Mouse (Mus musculus): ENCODE measurements around the gene Gcn1l1. TPM values are rescaled to one million over a fixed set of nuclear protein-coding genes. Genes with fewer than 3 reads are reported as not detected.

The Gcn1l1 gene
- total and polyA plus RNA-seq, 2 experiments from 2014 or later = 26.6 to 75.1 TPM

GRCm38 (mm10) chr5:115551386-115551785, 13.7 kb upstream of the Gcn1l1 start:
- Histone ChIP-seq H3K36me3 (ENCODE audit: insufficient read depth, low read length) (peaks cover 35% of the 10 kb centered on the region), H3K9me3 (ENCODE audit: low read length) (no peaks in the 10 kb centered on the region), H3K4me1 (ENCODE audit: insufficient read depth, low read length) (no peaks in the 10 kb centered on the region), H3K27ac (ENCODE audit: low read depth, low read length) (no peak overlapping the region), H3K4me2 (ENCODE audit: low read depth, low read length, poor library complexity, severe bottlenecking) (no peak overlapping the region), H3K9ac (replicated peaks; ENCODE audit: low read length, poor library complexity, severe bottlenecking) (no peak overlapping the region), H3K27me3 (ENCODE audit: insufficient read depth, low read length) (no peaks in the 10 kb centered on the region), H3K4me3 (ENCODE audit: low read depth, low read length) (no peak overlapping the region)
- no peak for ATAC-seq (ENCODE audit: low FRiP score)
- TF ChIP-seq CTCF (IDR thresholded peaks at IDR 0.05) = no peak
- no peak for DNase-seq (ENCODE audit: low spot score)
- 76% methylated on average over 12 of the region's 12 CpGs for WGBS

GRCm38 (mm10) chr5:115551799-115552198, 13.3 kb upstream of the Gcn1l1 start:
- no peak for ATAC-seq (ENCODE audit: low FRiP score)
- DNase-seq (ENCODE audit: low spot score) = no peak
- no peak for TF ChIP-seq CTCF (IDR thresholded peaks at IDR 0.05)
- peaks cover 35% of the 10 kb centered on the region for H3K36me3 ChIP-seq (ENCODE audit: insufficient read depth, low read length)
- no peaks in the 10 kb centered on the region for H3K27me3 ChIP-seq (ENCODE audit: insufficient read depth, low read length)
- H3K4me1 ChIP-seq (ENCODE audit: insufficient read depth, low read length) = no peaks in the 10 kb centered on the region
- no peak overlapping the region for H3K9ac ChIP-seq (replicated peaks; ENCODE audit: low read length, poor library complexity, severe bottlenecking)
- H3K9me3 ChIP-seq (ENCODE audit: low read length) = no peaks in the 10 kb centered on the region
- H3K27ac ChIP-seq (ENCODE audit: low read depth, low read length) = no peak overlapping the region
- WGBS = 85% methylated on average over 13 of the region's 13 CpGs
- H3K4me3 ChIP-seq (ENCODE audit: low read depth, low read length) = no peak overlapping the region
- H3K4me2 ChIP-seq (ENCODE audit: low read depth, low read length, poor library complexity, severe bottlenecking) = no peak overlapping the region

- DNase-seq (ENCODE audit: low spot score) (no peak), ATAC-seq (ENCODE audit: low FRiP score) (no peak)
- no peaks in the 10 kb centered on the region for H3K4me1 ChIP-seq (ENCODE audit: insufficient read depth, low read length)
- no peak overlapping the region for H3K4me2 ChIP-seq (ENCODE audit: low read depth, low read length, poor library complexity, severe bottlenecking)
- H3K27ac ChIP-seq (ENCODE audit: low read depth, low read length) = no peak overlapping the region
- 87% methylated on average over 33 of the region's 33 CpGs for WGBS
- H3K4me3 ChIP-seq (ENCODE audit: low read depth, low read length) = no peak overlapping the region
- no peaks in the 10 kb centered on the region for H3K9me3 ChIP-seq (ENCODE audit: low read length)
- H3K27me3 ChIP-seq (ENCODE audit: insufficient read depth, low read length) = no peaks in the 10 kb centered on the region
- TF ChIP-seq CTCF (IDR thresholded peaks at IDR 0.05) = no peak
- peaks cover 35% of the 10 kb centered on the region for H3K36me3 ChIP-seq (ENCODE audit: insufficient read depth, low read length)
- no peak overlapping the region for H3K9ac ChIP-seq (replicated peaks; ENCODE audit: low read length, poor library complexity, severe bottlenecking)
Observed at GRCm38 (mm10) chr5:115553801-115554420, 11.1 kb upstream of the Gcn1l1 start.

- no peak for ATAC-seq (ENCODE audit: low FRiP score)
- 92% methylated on average over 18 of the region's 18 CpGs for WGBS
- no peaks in the 10 kb centered on the region for H3K27me3 ChIP-seq (ENCODE audit: insufficient read depth, low read length)
Observed at GRCm38 (mm10) chr5:115554536-115555291, 10.3 kb upstream of the Gcn1l1 start.

GRCm38 (mm10) chr5:115556217-115556616, 8.8 kb upstream of the Gcn1l1 start:
- peak; percentile 98 for TF ChIP-seq CTCF (IDR thresholded peaks at IDR 0.05)
- H3K27me3 ChIP-seq (ENCODE audit: insufficient read depth, low read length) = no peaks in the 10 kb centered on the region

More at GRCm38 (mm10) chr5:115554536-115555291, 10.3 kb upstream of the Gcn1l1 start:
- no peaks in the 10 kb centered on the region for H3K9me3 ChIP-seq (ENCODE audit: low read length)
- DNase-seq (ENCODE audit: low spot score) = no peak
- no peak overlapping the region for H3K4me3 ChIP-seq (ENCODE audit: low read depth, low read length)
- H3K4me1 ChIP-seq (ENCODE audit: insufficient read depth, low read length) = no peaks in the 10 kb centered on the region
- no peak overlapping the region for H3K27ac ChIP-seq (ENCODE audit: low read depth, low read length)
- no peak for TF ChIP-seq CTCF (IDR thresholded peaks at IDR 0.05)
- H3K4me2 ChIP-seq (ENCODE audit: low read depth, low read length, poor library complexity, severe bottlenecking) = no peak overlapping the region
- H3K36me3 ChIP-seq (ENCODE audit: insufficient read depth, low read length) = peaks cover 33% of the 10 kb centered on the region
- no peak overlapping the region for H3K9ac ChIP-seq (replicated peaks; ENCODE audit: low read length, poor library complexity, severe bottlenecking)

GRCm38 (mm10) chr5:115558182-115558794, 6.8 kb upstream of the Gcn1l1 start:
- H3K4me3 ChIP-seq (ENCODE audit: low read depth, low read length) = no peak overlapping the region
- no peak for TF ChIP-seq CTCF (IDR thresholded peaks at IDR 0.05)
- H3K9me3 ChIP-seq (ENCODE audit: low read length) = no peaks in the 10 kb centered on the region
- no peak overlapping the region for H3K27ac ChIP-seq (ENCODE audit: low read depth, low read length)
- peaks cover 27% of the 10 kb centered on the region for H3K36me3 ChIP-seq (ENCODE audit: insufficient read depth, low read length)
- DNase-seq (ENCODE audit: low spot score) (no peak), ATAC-seq (ENCODE audit: low FRiP score) (no peak)
- H3K27me3 ChIP-seq (ENCODE audit: insufficient read depth, low read length) = no peaks in the 10 kb centered on the region
- no peak overlapping the region for H3K9ac ChIP-seq (replicated peaks; ENCODE audit: low read length, poor library complexity, severe bottlenecking)
- no peak overlapping the region for H3K4me2 ChIP-seq (ENCODE audit: low read depth, low read length, poor library complexity, severe bottlenecking)
- WGBS = 87% methylated on average over 14 of the region's 14 CpGs
- peaks cover 4% of the 10 kb centered on the region; the same call in 1 of the 2 replicates for H3K4me1 ChIP-seq (ENCODE audit: insufficient read depth, low read length)

More at GRCm38 (mm10) chr5:115556217-115556616, 8.8 kb upstream of the Gcn1l1 start:
- no peak overlapping the region for H3K4me2 ChIP-seq (ENCODE audit: low read depth, low read length, poor library complexity, severe bottlenecking)
- no peak overlapping the region for H3K27ac ChIP-seq (ENCODE audit: low read depth, low read length)
- no peak overlapping the region for H3K9ac ChIP-seq (replicated peaks; ENCODE audit: low read length, poor library complexity, severe bottlenecking)
- H3K9me3 ChIP-seq (ENCODE audit: low read length) = no peaks in the 10 kb centered on the region
- WGBS = 12% methylated on average over 8 of the region's 8 CpGs
- H3K4me1 ChIP-seq (ENCODE audit: insufficient read depth, low read length) = peaks cover 4% of the 10 kb centered on the region; the same call in 1 of the 2 replicates
- H3K4me3 ChIP-seq (ENCODE audit: low read depth, low read length) = no peak overlapping the region
- peaks cover 29% of the 10 kb centered on the region for H3K36me3 ChIP-seq (ENCODE audit: insufficient read depth, low read length)
- ATAC-seq (ENCODE audit: low FRiP score) = no peak
- peak; percentile 76 for DNase-seq (ENCODE audit: low spot score)

Data from midbrain, postnatal 0 days (tissue).